Mouse (Mus musculus) midbrain, embryonic 15.5 days (tissue): Measurements from ENCODE around the gene Zfp105. TPM values are rescaled to one million over a fixed set of nuclear protein-coding genes. Genes with fewer than 3 reads are reported as not detected.

Experiments
- ATAC-seq: fragments of 200-750 bp; cut with Nextera tagmentation; replicated peaks from 2 replicates; pipeline ENCODE4 v1.8.0; 2017; ENCODE audit warnings: moderate TSS enrichment
- H3K27ac ChIP-seq: fragments of 300-500 bp; sonication (generic); 2 replicates; pipeline ENCODE4 v1.5.1; 2015; ENCODE audit warnings: mild to moderate bottlenecking, inconsistent platforms
- H3K27me3 ChIP-seq: fragments of 300-500 bp; sonication (generic); replicated peaks from 2 replicates; pipeline ENCODE4 v1.6.1; 2015; ENCODE audit warnings: inconsistent platforms
- H3K36me3 ChIP-seq: fragments of 300-500 bp; sonication (generic); replicated peaks from 2 replicates; pipeline ENCODE4 v1.6.1; 2015; ENCODE audit warnings: inconsistent platforms
- H3K4me1 ChIP-seq: fragments of 300-500 bp; sonication (generic); 2 replicates; pipeline ENCODE4 v1.6.1; 2015; ENCODE audit warnings: inconsistent platforms
- H3K4me2 ChIP-seq: fragments of 300-500 bp; sonication (generic); 2 replicates; pipeline ENCODE4 v1.6.1; 2015; ENCODE audit warnings: inconsistent platforms, mild to moderate bottlenecking, moderate library complexity
- H3K4me3 ChIP-seq: fragments of 300-500 bp; sonication (generic); 2 replicates; pipeline ENCODE4 v1.5.1; 2015; ENCODE audit warnings: mild to moderate bottlenecking, inconsistent platforms
- H3K9ac ChIP-seq: fragments of 300-500 bp; sonication (generic); 2 replicates; pipeline ENCODE4 v1.6.1; 2015; ENCODE audit warnings: mild to moderate bottlenecking, inconsistent platforms
- H3K9me3 ChIP-seq: fragments of 300-500 bp; sonication (generic); 2 replicates; pipeline ENCODE4 v1.6.1; 2016; ENCODE audit warnings: inconsistent platforms
- WGBS: fragments of 180-500 bp; shearing (Covaris S2); methylation state at CpG from one replicate; pipeline ENCODE4 v1.1.7; 2015; ENCODE audit warnings: mixed read lengths; 5-methylcytosine and 5-hydroxymethylcytosine counted together
- polyA plus RNA-seq: library from polyadenylated mRNA; unstranded; fragments of >200 nt; fragmentation: Nextera tagmentation; extraction: Ambion mirVana; gene quantifications from 2 replicates; pipeline ENCODE4 v1.2.1, GENCODE M21; 2015

Zfp105 gene
- polyA plus RNA-seq: 21.2 and 22.1 TPM in 2 replicates

DNA sequence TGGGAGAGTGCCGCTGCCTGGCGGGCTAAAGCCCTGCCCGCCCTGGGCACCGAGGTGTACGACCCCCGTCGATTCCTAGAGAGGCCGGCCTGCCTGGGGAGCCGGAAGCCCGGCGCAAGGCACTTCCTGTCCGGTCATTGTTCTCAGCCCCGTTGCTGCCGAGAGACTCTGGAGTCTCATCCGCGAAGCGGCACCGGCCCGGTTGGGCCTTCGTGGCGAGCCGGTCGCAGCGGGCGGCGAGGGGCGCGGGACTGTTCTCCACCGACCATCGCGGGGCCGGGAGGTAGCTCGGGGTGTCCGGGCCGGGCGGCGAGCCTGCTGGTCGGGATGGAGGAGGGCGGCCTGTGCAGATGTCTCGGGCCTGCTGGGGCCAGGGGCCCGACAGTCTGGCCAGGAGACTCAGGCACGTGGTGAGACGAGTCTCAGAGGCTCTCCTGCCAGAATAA, at the start of gene Zfp105:
TSS of gene Zfp105 (plus strand) at position 137 of the 446 bp plus-strand sequence.
- peak within 1 kb of the TSS; percentile 82 for H3K9ac ChIP-seq
- H3K36me3 ChIP-seq: peaks cover 28% of the 10 kb centered on the region
- ATAC-seq: peak; percentile 99
- peak within 1 kb of the TSS; percentile 82 for H3K27ac ChIP-seq
- no peaks in the 10 kb centered on the region for H3K27me3 ChIP-seq
- H3K4me1 ChIP-seq: peaks cover 8% of the 10 kb centered on the region
- no peaks in the 10 kb centered on the region for H3K9me3 ChIP-seq
- peak within 1 kb of the TSS; percentile 65 for H3K4me3 ChIP-seq
- peak within 1 kb of the TSS; percentile 62 for H3K4me2 ChIP-seq
- under 1% methylated on average over 43 of the region's 43 CpGs for WGBS

- ATAC-seq: no peak
- H3K36me3 ChIP-seq: no peaks in the 10 kb centered on the region
- H3K4me2 ChIP-seq: no peak overlapping the region
- no peaks in the 10 kb centered on the region for H3K27me3 ChIP-seq
- H3K4me1 ChIP-seq: no peaks in the 10 kb centered on the region
- no peak overlapping the region for H3K9ac ChIP-seq
- 72% methylated on average over 1 of the region's 1 CpGs for WGBS
- H3K4me3 ChIP-seq: no peak overlapping the region
- H3K9me3 ChIP-seq: no peaks in the 10 kb centered on the region
- no peak overlapping the region for H3K27ac ChIP-seq
These were observed 48.2 kb upstream of the Zfp105 start for GRCm38 (mm10) chr9:122874653-122875052.

DNA sequence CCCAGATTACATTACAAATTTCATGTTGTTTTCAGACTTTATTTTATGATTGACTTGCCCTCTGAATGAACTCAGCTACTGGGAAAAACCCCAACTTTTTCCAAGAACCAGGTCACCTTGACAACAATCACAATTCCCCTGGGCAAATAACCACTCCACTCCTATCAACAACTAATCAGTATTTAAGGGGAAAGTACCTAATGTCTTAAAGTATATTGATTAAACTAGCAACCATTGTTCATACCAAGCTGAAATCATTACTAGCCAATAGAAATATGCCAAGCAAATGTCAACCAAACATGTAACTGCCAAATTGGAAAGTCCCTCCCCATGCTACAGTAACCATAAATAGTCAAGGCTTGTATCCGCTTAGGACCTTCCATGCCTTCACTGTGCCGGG, 47.7 kb upstream of the Zfp105 start:
- 91% methylated on average over 2 of the region's 2 CpGs for WGBS
- H3K9ac ChIP-seq: no peak overlapping the region
- H3K4me1 ChIP-seq: no peaks in the 10 kb centered on the region
- no peak overlapping the region for H3K4me2 ChIP-seq
- H3K36me3 ChIP-seq: no peaks in the 10 kb centered on the region
- no peak overlapping the region for H3K27ac ChIP-seq
- H3K4me3 ChIP-seq: no peak overlapping the region
- no peaks in the 10 kb centered on the region for H3K9me3 ChIP-seq
- no peak for ATAC-seq
- H3K27me3 ChIP-seq: no peaks in the 10 kb centered on the region

- H3K4me1 ChIP-seq: peaks cover 13% of the 10 kb centered on the region
- H3K36me3 ChIP-seq: 0 out of 2 replicates have a peak, but pooled peaks cover 2% of the 10 kb centered on the region
- ATAC-seq: no peak
- H3K4me3 ChIP-seq: peak within 1 kb of the TSS; percentile 96
- no peaks in the 10 kb centered on the region for H3K27me3 ChIP-seq
- peak within 1 kb of the TSS; percentile 84; the same call in 1 of the 2 replicates for H3K9ac ChIP-seq
- H3K27ac ChIP-seq: peak within 1 kb of the TSS; percentile 77
- H3K9me3 ChIP-seq: no peaks in the 10 kb centered on the region
- 78% methylated on average over 3 of the region's 3 CpGs for WGBS
- peak within 1 kb of the TSS; percentile 88 for H3K4me2 ChIP-seq
These were observed 37.5 kb upstream of the Zfp105 start, which contains the start of gene Zkscan7 for GRCm38 (mm10) chr9:122885385-122885784. TSS of gene Zkscan7 (plus strand) at chr9:122885685.

DNA sequence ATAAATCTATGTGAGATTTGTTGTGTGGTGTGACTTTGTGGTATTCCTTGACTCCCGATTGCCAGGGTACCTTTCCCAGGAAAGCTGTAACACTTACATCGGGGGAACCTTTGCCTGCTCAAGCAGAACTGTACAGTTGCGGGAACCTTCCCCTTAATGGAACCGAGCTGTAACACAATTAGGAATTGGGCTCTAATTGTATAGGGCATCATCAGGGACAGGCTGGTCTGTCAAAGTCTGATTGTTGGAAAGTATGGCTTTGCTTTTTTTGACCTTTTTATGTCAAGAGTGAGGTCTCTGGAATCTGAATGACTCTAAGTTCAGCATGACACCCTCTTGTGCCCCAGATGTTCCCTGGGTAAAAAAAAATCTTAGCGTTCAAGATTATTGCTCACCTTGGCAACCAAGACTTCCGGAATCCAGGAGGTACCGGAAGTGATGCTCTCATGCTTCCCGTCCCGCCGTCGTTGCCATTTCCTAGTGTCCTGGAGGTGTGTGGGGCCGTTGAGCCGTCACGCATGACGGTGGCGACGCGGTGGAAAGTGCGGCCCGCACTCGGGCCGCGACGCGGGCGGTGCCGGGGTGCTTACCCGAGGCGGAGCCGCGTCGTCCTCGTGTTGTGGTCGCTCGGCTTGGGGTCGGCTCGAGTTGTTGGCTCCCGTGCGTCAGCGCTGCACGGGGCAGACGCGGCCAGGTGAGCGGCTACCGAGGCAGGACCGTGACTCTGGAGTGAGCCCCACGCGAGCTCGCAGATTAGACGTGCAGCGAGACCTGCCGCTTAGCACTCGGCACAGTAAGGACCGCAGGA, 36.3 kb upstream of the Zfp105 start:
- H3K9ac ChIP-seq: peak overlapping the region; percentile 84
- H3K27ac ChIP-seq: peak overlapping the region; percentile 77
- WGBS: 6% methylated on average over 54 of the region's 54 CpGs
- H3K4me2 ChIP-seq: peak overlapping the region; percentile 88
- 0 out of 2 replicates have a peak, but pooled peaks cover 2% of the 10 kb centered on the region for H3K36me3 ChIP-seq
- no peaks in the 10 kb centered on the region for H3K9me3 ChIP-seq
- H3K4me1 ChIP-seq: peaks cover 13% of the 10 kb centered on the region
- ATAC-seq: peak; percentile 96
- H3K27me3 ChIP-seq: no peaks in the 10 kb centered on the region
- peak overlapping the region; percentile 96 for H3K4me3 ChIP-seq

GRCm38 (mm10) chr9:122901047-122901446, 21.8 kb upstream of the Zfp105 start:
- Histone ChIP-seq H3K4me2 (no peak overlapping the region), H3K27ac (no peak overlapping the region), H3K4me3 (no peak overlapping the region), H3K27me3 (no peaks in the 10 kb centered on the region), H3K9ac (no peak overlapping the region), H3K4me1 (peaks cover 20% of the 10 kb centered on the region), H3K36me3 (peaks cover 11% of the 10 kb centered on the region), H3K9me3 (no peaks in the 10 kb centered on the region)
- no peak for ATAC-seq
- 92% methylated on average over 2 of the region's 2 CpGs for WGBS

DNA sequence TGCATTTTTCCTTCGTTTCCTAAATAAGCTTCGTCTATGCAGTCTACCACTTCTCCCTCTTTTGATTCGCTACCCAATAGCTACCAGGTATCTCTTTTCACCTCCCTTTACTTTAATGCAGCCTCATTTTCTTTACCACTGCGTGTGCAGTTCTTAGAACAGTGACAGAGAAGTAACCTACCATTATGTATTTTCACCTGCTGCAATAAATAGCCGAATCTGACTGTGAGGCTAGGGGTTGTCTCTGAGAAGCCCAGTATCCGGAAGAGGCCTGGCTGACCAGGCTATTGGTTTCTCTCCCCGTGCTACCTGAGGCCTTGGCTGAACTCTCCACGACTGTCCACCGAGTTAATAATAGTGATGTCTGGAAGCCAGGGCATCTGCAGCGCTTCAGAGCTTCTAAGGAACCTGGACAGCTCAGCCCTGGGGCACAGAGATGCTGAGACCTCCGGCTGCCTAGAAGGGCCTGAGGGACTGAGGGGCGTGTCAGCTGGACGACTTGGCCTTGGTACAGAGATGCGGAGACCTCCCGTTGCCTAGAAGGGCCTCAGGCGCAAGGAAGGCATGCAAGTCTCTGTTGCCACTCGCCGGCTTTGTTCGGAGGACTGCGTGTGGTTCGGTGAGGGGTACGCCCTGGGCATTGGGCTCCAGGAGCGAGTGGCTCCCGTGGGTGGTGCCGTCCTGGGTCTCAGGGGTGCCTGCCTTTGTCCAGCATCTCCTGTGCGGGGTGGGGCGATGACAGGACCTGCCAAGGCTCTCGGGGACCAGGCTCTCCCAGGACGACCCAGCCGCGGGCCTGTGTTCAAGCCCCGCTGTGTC, 19.9 kb upstream of the Zfp105 start:
- Histone ChIP-seq H3K27ac (peak overlapping the region; percentile 72), H3K9me3 (no peaks in the 10 kb centered on the region), H3K9ac (peak overlapping the region; percentile 67), H3K36me3 (peaks cover 3% of the 10 kb centered on the region), H3K4me1 (peaks cover 20% of the 10 kb centered on the region), H3K27me3 (no peaks in the 10 kb centered on the region), H3K4me2 (peak overlapping the region; percentile 75), H3K4me3 (peak overlapping the region; percentile 52)
- peak; percentile 99 for ATAC-seq
- 12% methylated on average over 32 of the region's 32 CpGs for WGBS

DNA sequence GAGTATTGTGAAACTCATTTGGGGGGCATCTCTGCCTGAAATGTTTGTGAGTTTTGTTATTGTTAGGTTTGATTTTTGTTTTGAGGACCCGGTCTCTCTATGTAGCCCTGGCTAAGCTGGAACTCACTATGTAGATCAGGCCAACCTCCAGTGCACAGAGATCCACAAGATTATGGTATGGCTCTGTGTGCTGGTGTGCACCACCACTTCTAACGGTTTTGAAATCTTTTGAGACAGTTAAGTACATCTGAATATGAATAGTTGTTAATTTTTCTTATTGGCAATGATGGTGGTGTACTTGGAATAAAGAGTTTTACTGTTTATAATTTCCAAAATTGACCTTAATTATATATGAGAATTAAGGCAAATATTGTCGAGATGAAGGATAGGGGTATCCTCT, 436 bp upstream of the Zfp105 start:
- Histone ChIP-seq H3K36me3 (peaks cover 23% of the 10 kb centered on the region), H3K9ac (peak overlapping the region; percentile 82; the same call in 1 of the 2 replicates), H3K4me1 (peaks cover 8% of the 10 kb centered on the region), H3K4me3 (peak overlapping the region; percentile 65), H3K4me2 (peak overlapping the region; percentile 62), H3K9me3 (no peaks in the 10 kb centered on the region), H3K27me3 (no peaks in the 10 kb centered on the region), H3K27ac (peak overlapping the region; percentile 82)
- 18% methylated on average over 3 of the region's 3 CpGs for WGBS
- peak; percentile 57; the same call in 1 of the 2 replicates for ATAC-seq

- no peaks in the 10 kb centered on the region for H3K9me3 ChIP-seq
- H3K27ac ChIP-seq: no peak overlapping the region
- H3K27me3 ChIP-seq: no peaks in the 10 kb centered on the region
- peaks cover under 1% of the 10 kb centered on the region for H3K4me1 ChIP-seq
- 94% methylated on average over 3 of the region's 3 CpGs for WGBS
- H3K36me3 ChIP-seq: peaks cover 67% of the 10 kb centered on the region
- H3K4me3 ChIP-seq: no peak overlapping the region
- no peak for ATAC-seq
- no peak overlapping the region for H3K9ac ChIP-seq
- H3K4me2 ChIP-seq: no peak overlapping the region
These were observed 6.0 kb downstream of the Zfp105 start for GRCm38 (mm10) chr9:122928915-122929314.

DNA sequence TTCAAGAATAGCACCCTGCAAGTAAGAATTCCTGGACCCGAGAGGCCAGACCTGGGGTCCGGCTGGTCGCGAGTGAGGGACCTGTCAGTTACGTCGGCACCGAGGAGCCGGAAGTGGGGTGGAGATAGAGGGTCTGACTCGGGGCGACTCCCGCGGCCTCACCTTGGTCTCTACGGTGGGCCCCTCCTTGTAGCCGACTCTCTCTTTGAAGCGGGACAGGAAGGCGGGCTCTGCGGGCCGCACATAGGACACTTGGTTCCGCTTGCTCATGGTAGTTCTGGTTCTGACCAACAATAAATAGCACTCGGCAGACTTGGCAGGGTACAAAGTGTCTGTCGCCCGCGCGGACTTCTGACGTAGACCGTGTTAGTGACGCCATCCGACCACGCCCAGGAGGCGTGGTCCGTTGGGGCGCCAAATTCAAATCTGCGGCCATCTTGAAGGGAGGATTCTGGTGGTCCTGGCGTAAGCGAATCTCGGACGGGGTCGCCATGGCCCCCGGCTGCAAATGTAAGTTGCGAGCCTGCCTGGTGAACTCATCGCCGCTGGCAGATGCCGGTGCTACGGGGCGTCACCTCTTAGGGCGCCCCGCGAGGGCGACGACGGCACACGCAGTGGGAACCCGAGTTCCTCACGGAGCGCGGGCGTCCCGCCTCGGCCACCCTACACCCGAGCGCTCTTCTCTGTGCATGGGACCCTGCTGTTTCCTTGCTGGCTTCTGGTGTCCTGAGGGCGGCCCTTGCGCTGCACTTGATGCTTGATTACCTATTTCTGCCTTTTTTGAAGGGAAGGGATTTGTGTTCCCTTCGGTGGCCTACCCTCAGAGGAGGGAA, 28.0 kb downstream of the Zfp105 start, which contains the start of the genes 1110059G10Rik and Kif15:
TSS of gene 1110059G10Rik (minus strand) at position 358 of the 833 bp plus-strand sequence.
TSS of gene Kif15 (plus strand) at position 404 of the 833 bp plus-strand sequence.
- Histone ChIP-seq H3K27ac (peak within 1 kb of the TSS; percentile 81), H3K36me3 (peaks cover 11% of the 10 kb centered on the region; the same call in 1 of the 2 replicates), H3K9ac (peak within 1 kb of the TSS; percentile 64), H3K4me2 (peak within 1 kb of the TSS; percentile 96), H3K9me3 (no peaks in the 10 kb centered on the region), H3K27me3 (no peaks in the 10 kb centered on the region), H3K4me3 (peak within 1 kb of the TSS; percentile 77), H3K4me1 (peaks cover 13% of the 10 kb centered on the region)
- peak; percentile 98 for ATAC-seq
- WGBS: under 1% methylated on average over 64 of the region's 64 CpGs
